Mouse (Mus musculus) myocyte (in vitro differentiated cells): ENCODE results near the gene Napa.

ENCODE experiments used
- CEBPB ChIP-seq: IDR thresholded peaks from 2 replicates; pipeline ENCODE4 v1.6.1; 2011; ENCODE audit warnings: mild to moderate bottlenecking, moderate library complexity; ENCODE audit not compliant: poor library complexity, insufficient read depth, severe bottlenecking
- MAX ChIP-seq: IDR thresholded peaks from one replicate; pipeline ENCODE4 v1.6.1; 2011; ENCODE audit warnings: low read depth, mild to moderate bottlenecking, control low read depth
- MYOD1 ChIP-seq, 3 experiments: IDR thresholded peaks; one replicate each; pipeline ENCODE4 v1.6.1; 2011; ENCODE audit warnings: control low read depth in 2 of 3, low read depth in 2 of 3, mild to moderate bottlenecking in 2 of 3, moderate library complexity in 1 of 3; ENCODE audit not compliant: insufficient read length in 2 of 3, control insufficient read depth in 1 of 3
- MYOG ChIP-seq, 3 experiments: IDR thresholded peaks; one replicate each; pipeline ENCODE4 v1.6.1; 2011; ENCODE audit warnings: control low read depth in 2 of 3, low read depth in 2 of 3, mild to moderate bottlenecking in 2 of 3; ENCODE audit not compliant: insufficient read length in 2 of 3, control insufficient read depth in 1 of 3, insufficient read depth in 1 of 3
- POLR2A ChIP-seq: IDR thresholded peaks from one replicate; pipeline ENCODE4 v1.6.1; 2011; ENCODE audit warnings: low read depth, mild to moderate bottlenecking, control low read depth, moderate library complexity; ENCODE audit not compliant: insufficient read length
- POLR2AphosphoS2 ChIP-seq: IDR thresholded peaks from one replicate; pipeline ENCODE4 v1.6.1; 2011; ENCODE audit warnings: low read depth, control low read depth; ENCODE audit not compliant: insufficient read length
- USF1 ChIP-seq: IDR thresholded peaks from one replicate; pipeline ENCODE4 v1.6.1; 2011; ENCODE audit warnings: low read depth, mild to moderate bottlenecking, control low read depth, moderate library complexity

DNA sequence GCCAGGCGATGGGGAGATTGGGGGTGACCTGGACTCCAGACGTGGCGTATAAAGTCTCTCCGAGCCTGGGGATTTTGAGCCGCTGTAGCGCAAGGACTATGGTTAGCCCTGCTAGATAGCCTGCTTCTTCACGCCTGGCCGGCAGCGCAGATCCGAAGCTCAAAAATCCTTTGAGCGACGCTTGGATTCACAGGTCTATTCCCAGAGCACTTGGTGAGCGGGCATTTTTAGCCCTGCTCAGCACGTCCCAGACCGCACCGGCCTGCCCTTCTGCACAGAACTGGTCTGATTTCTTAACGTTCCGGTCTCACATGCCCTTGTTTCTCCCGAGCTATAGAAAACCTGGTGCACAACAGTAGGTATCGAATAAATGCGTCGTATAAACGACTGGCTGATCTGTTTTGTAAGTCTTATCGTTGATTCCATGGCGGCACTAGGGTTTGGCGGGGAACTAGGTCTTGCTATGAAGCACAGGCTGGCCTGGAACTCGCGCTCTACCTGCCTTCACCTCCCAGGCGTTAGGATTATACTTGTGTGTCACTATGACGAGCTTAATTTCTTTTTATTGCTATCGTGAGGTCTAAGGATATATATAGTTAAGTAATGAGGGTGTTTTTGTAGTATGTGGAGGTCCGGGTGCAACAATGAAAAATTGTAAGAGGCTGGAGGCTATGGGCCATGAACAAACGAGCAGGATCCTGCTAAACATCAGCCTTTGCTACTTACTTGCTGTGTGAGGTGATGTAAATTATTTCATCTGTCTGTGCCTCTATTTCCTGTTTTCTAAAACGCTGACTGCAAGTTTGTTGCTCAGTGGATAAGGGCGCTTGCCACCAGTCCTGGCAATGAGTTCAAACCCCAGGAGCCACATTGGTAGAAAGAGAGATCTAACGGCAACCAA, 49.3 kb upstream of the Napa start:
- TF ChIP-seq POLR2A (no peak), MYOG (IDR thresholded peaks at IDR 0.05; ENCODE audit: control insufficient read depth in 1 of 3, insufficient read depth in 1 of 3, insufficient read length in 2 of 3, low read depth in 2 of 3) (no peak), POLR2AphosphoS2 (no peak), MYOD1 (IDR thresholded peaks at IDR 0.05; ENCODE audit: control insufficient read depth in 1 of 3, insufficient read length in 2 of 3, low read depth in 2 of 3) (no peak), USF1 (no peak), MAX (no peak), CEBPB (no peak)
